Mouse (Mus musculus): ENCODE measurements around the gene Mc1r. TPM values are rescaled to one million over a fixed set of nuclear protein-coding genes. Genes with fewer than 3 reads are reported as not detected.

Mc1r gene
- total and polyA plus RNA-seq, 3 experiments: 0.31 to 0.45 TPM; not detected in 1

DNA sequence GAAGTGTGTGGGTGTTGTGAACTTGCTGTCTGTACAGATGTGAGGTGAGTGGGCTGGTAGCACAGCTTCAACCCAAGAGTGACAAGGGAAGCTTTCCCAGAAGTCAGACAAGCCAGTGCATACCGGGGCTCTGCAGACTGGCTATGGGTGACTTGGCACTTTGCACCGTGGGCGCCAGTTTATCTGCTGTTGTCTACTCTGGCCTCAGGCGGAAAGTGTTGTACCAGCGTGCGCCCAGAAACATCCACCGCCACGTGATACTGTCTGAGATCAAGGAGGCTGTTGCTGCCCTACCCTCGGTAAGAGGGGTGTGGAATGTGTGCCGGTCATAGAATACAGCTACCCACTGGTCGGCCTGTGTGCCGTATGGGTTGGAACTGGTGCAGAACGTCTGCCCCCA lies 8.6 kb upstream of the Mc1r start:
- no peaks in the 10 kb centered on the region for H3K27me3 ChIP-seq (ENCODE audit: control insufficient read depth in 1 of 2, insufficient read depth in 2 of 2, low read length in 2 of 2)
- no peaks in the 10 kb centered on the region for H3K9me3 ChIP-seq (replicated peaks; ENCODE audit: insufficient read depth, low read length)
- no peak for DNase-seq (ENCODE audit: low read depth, low spot score)
- no peaks in the 10 kb centered on the region for H3K79me2 ChIP-seq (ENCODE audit: control insufficient read depth, insufficient read depth, low read length, poor library complexity)
- H3K27ac ChIP-seq (ENCODE audit: control insufficient read depth, low read depth, low read length): no peak overlapping the region
- no peak overlapping the region for H3K9ac ChIP-seq (ENCODE audit: control insufficient read depth, low read depth, low read length, poor library complexity, severe bottlenecking)
- H3K36me3 ChIP-seq (ENCODE audit: control insufficient read depth in 1 of 2, insufficient read depth in 2 of 2, low read length in 2 of 2): peaks cover 0 to 7% of the 10 kb centered on the region in 2 experiments; a peak in 2 of 4 replicates
- no peaks in the 10 kb centered on the region for H3K4me1 ChIP-seq (ENCODE audit: control insufficient read depth in 1 of 2, insufficient read depth in 2 of 2, low read length in 2 of 2)
- TF ChIP-seq MEF2A (IDR thresholded peaks at IDR 0.05; ENCODE audit: extremely low read depth, insufficient replicate concordance, low read depth, low read length, poor library complexity, severe bottlenecking): no peak
- TF ChIP-seq POLR2A (IDR thresholded peaks at IDR 0.05; ENCODE audit: control insufficient read depth in 1 of 2, insufficient read depth in 1 of 2, low read depth in 1 of 2, low read length in 2 of 2, poor library complexity in 1 of 2): 0 out of 4 replicates have a peak, but pooled peaks of 1 of the 2 experiments have one; percentile 2
- no peak overlapping the region for H3K4me3 ChIP-seq (ENCODE audit: control insufficient read depth in 1 of 2, insufficient read depth in 1 of 2, low read depth in 2 of 2, low read length in 2 of 2)

- Histone ChIP-seq H3K79me2 (ENCODE audit: control insufficient read depth, insufficient read depth, low read length, poor library complexity) (no peaks in the 10 kb centered on the region), H3K4me1 (ENCODE audit: control insufficient read depth in 1 of 2, insufficient read depth in 2 of 2, low read length in 2 of 2) (peaks cover 0 to under 1% of the 10 kb centered on the region in 2 experiments; a peak in 3 of 4 replicates), H3K27me3 (ENCODE audit: control insufficient read depth in 1 of 2, insufficient read depth in 2 of 2, low read length in 2 of 2) (no peaks in the 10 kb centered on the region), H3K36me3 (ENCODE audit: control insufficient read depth in 1 of 2, insufficient read depth in 2 of 2, low read length in 2 of 2) (peaks cover under 1 to 2% of the 10 kb centered on the region in 2 experiments; a peak in 3 of 4 replicates), H3K9ac (ENCODE audit: control insufficient read depth, low read depth, low read length, poor library complexity, severe bottlenecking) (no peak overlapping the region), H3K9me3 (replicated peaks; ENCODE audit: insufficient read depth, low read length) (no peaks in the 10 kb centered on the region), H3K4me3 (ENCODE audit: control insufficient read depth in 1 of 2, insufficient read depth in 1 of 2, low read depth in 2 of 2, low read length in 2 of 2) (no peak overlapping the region), H3K27ac (ENCODE audit: control insufficient read depth, low read depth, low read length) (no peak overlapping the region)
- TF ChIP-seq CTCF (IDR thresholded peaks at IDR 0.05 in 2 of 3, conservative IDR thresholded peaks at IDR 0.05 in 1 of 3; ENCODE audit: control insufficient read depth in 1 of 3, insufficient read depth in 1 of 3, low read depth in 2 of 3, low read length in 3 of 3, poor library complexity in 1 of 3, severe bottlenecking in 1 of 3) (no peak), EP300 (IDR thresholded peaks at IDR 0.05; ENCODE audit: low read depth in 1 of 2, low read length in 2 of 2) (no peak)
- DNase-seq (ENCODE audit: low read depth, low spot score): no peak
Observed at GRCm38 (mm10) chr8:123401936-123402335, 5.0 kb upstream of the Mc1r start.

DNA sequence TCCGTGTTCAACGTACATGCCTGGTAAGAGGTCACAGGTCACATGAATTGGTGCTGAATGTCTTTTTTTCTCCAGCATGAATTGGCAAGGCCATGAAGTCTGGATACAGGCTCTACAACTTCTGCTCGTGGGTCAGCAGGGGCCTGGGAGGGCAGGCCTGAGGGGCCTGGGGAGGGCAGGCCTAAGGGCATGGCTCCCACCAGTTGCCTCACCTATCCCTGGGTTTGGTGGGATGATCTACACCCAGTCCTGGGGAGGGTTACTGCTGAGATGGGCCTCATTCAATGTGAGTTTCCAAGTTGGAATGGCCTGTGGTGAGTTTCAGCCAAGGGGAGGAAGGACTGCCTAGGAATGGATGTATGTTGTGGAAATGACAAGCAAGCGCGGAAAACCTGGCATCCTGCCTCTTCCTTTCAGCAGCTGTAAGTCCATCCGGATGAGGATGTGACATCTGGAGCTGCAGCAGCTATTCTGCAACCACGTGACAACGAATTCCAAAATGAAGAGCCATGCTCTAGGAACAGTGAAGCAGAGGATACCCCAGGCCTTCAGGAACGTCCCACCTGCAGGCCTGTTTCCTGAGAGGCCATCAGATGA lies 4.1 kb upstream of the Mc1r start:
- peaks cover 2 to 8% of the 10 kb centered on the region in 2 experiments; a peak in 2 of 4 replicates for H3K36me3 ChIP-seq (ENCODE audit: control insufficient read depth in 1 of 2, insufficient read depth in 2 of 2, low read length in 2 of 2)
- H3K4me3 ChIP-seq (ENCODE audit: control insufficient read depth in 1 of 2, insufficient read depth in 1 of 2, low read depth in 2 of 2, low read length in 2 of 2): no peak overlapping the region
- peaks cover 0 to 10% of the 10 kb centered on the region in 2 experiments; a peak in 3 of 4 replicates for H3K4me1 ChIP-seq (ENCODE audit: control insufficient read depth in 1 of 2, insufficient read depth in 2 of 2, low read length in 2 of 2)

More for the DNA sequence above, 4.1 kb upstream of the Mc1r start:
- no peak for DNase-seq (ENCODE audit: low read depth, low spot score)
- H3K27ac ChIP-seq (ENCODE audit: control insufficient read depth, low read depth, low read length): no peak overlapping the region
- H3K27me3 ChIP-seq (ENCODE audit: control insufficient read depth in 1 of 2, insufficient read depth in 2 of 2, low read length in 2 of 2): no peaks in the 10 kb centered on the region
- H3K9me3 ChIP-seq (replicated peaks; ENCODE audit: insufficient read depth, low read length): no peaks in the 10 kb centered on the region
- H3K79me2 ChIP-seq (ENCODE audit: control insufficient read depth, insufficient read depth, low read length, poor library complexity): no peaks in the 10 kb centered on the region
- TF ChIP-seq ELF1 (IDR thresholded peaks at IDR 0.05; ENCODE audit: low read depth, low read length) (no peak), MAFK (IDR thresholded peaks at IDR 0.05; ENCODE audit: borderline replicate concordance, low read depth, low read length) (no peak), HCFC1 (IDR thresholded peaks at IDR 0.05; ENCODE audit: low read depth, low read length) (no peak), USF2 (IDR thresholded peaks at IDR 0.05; ENCODE audit: borderline replicate concordance in 1 of 2, insufficient read depth in 1 of 2, low read depth in 1 of 2, low read length in 2 of 2) (no peak), EP300 (IDR thresholded peaks at IDR 0.05; ENCODE audit: low read depth in 1 of 2, low read length in 2 of 2) (no peak), CTCF (IDR thresholded peaks at IDR 0.05 in 2 of 3, conservative IDR thresholded peaks at IDR 0.05 in 1 of 3; ENCODE audit: control insufficient read depth in 1 of 3, insufficient read depth in 1 of 3, low read depth in 2 of 3, low read length in 3 of 3, poor library complexity in 1 of 3, severe bottlenecking in 1 of 3) (no peak), RCOR1 (IDR thresholded peaks at IDR 0.05; ENCODE audit: low read depth, low read length) (no peak), MYB (IDR thresholded peaks at IDR 0.05; ENCODE audit: low read depth, low read length) (no peak), RAD21 (IDR thresholded peaks at IDR 0.05; ENCODE audit: low read depth, low read length) (no peak), SIN3A (IDR thresholded peaks at IDR 0.05; ENCODE audit: low read length) (no peak), USF1 (IDR thresholded peaks at IDR 0.05; ENCODE audit: low read depth, low read length) (no peak), NELFE (IDR thresholded peaks at IDR 0.05; ENCODE audit: low read depth, low read length) (no peak), SMC3 (IDR thresholded peaks at IDR 0.05; ENCODE audit: low read depth, low read length) (no peak), JUND (IDR thresholded peaks at IDR 0.05; ENCODE audit: low read depth, low read length) (no peak), UBTF (IDR thresholded peaks at IDR 0.05; ENCODE audit: borderline replicate concordance, insufficient read depth, low read depth, low read length) (no peak), CHD1 (IDR thresholded peaks at IDR 0.05; ENCODE audit: low read depth, low read length) (no peak), ETS1 (IDR thresholded peaks at IDR 0.05; ENCODE audit: low read depth, low read length) (no peak), MEF2A (IDR thresholded peaks at IDR 0.05; ENCODE audit: extremely low read depth, insufficient replicate concordance, low read depth, low read length, poor library complexity, severe bottlenecking) (no peak)
- H3K9ac ChIP-seq (ENCODE audit: control insufficient read depth, low read depth, low read length, poor library complexity, severe bottlenecking): no peak overlapping the region
